Mouse (Mus musculus) macrophage (primary cell): ENCODE data around the gene Anks1. TPM values are rescaled to one million over a fixed set of nuclear protein-coding genes. Genes with fewer than 3 reads are reported as not detected.
"Not testable (repeated sequence)": the region's sequence is repeated elsewhere in the genome, so short reads cannot be mapped to it uniquely, and the experiment has no call there.

Experiments used
- H3K27ac ChIP-seq: fragments of 350-480 bp; formaldehyde crosslinking; 2 replicates; pipeline ENCODE4 v1.9.0; 2021
- H3K36me3 ChIP-seq: fragments of 350-480 bp; formaldehyde crosslinking; 2 replicates; pipeline ENCODE4 v1.9.0; 2021; ENCODE audit errors: inconsistent target
- H3K4me3 ChIP-seq: fragments of 350-480 bp; formaldehyde crosslinking; 2 replicates; pipeline ENCODE4 v1.9.0; 2021; ENCODE audit errors: inconsistent target
- H3K79me2 ChIP-seq: fragments of 350-480 bp; formaldehyde crosslinking; 2 replicates; pipeline ENCODE4 v1.9.0; 2021; ENCODE audit errors: inconsistent target
- WGBS: methylation state at CpG from one replicate; pipeline ENCODE4 v1.1.7; 2026; ENCODE audit warnings: inconsistent platforms; ENCODE audit not compliant: missing documents; 5-methylcytosine and 5-hydroxymethylcytosine counted together
- polyA plus RNA-seq: library from polyadenylated mRNA; stranded (reverse); fragments of 250-400 nt; gene quantifications from 3 replicates; pipeline ENCODE4 v1.2.4, GENCODE M21; 2018; ENCODE audit warnings: inconsistent platforms

The Anks1 gene
- polyA plus RNA-seq, 1 experiment from 2014 or later: 12.3 TPM

GRCm38 (mm10) chr17:27940352-27940751, 31.2 kb downstream of the Anks1 start:
- Histone ChIP-seq H3K4me3 (no peak overlapping the region), H3K79me2 (peaks cover 100% of the 10 kb centered on the region), H3K36me3 (no peaks in the 10 kb centered on the region), H3K27ac (no peak overlapping the region)
- 100% methylated on average over 4 of the region's 4 CpGs for WGBS

GRCm38 (mm10) chr17:27941178-27941577, 32.1 kb downstream of the Anks1 start:
- Histone ChIP-seq H3K27ac (no peak overlapping the region), H3K4me3 (no peak overlapping the region), H3K79me2 (peaks cover 100% of the 10 kb centered on the region), H3K36me3 (no peaks in the 10 kb centered on the region)
- 91% methylated on average over 5 of the region's 5 CpGs for WGBS

DNA sequence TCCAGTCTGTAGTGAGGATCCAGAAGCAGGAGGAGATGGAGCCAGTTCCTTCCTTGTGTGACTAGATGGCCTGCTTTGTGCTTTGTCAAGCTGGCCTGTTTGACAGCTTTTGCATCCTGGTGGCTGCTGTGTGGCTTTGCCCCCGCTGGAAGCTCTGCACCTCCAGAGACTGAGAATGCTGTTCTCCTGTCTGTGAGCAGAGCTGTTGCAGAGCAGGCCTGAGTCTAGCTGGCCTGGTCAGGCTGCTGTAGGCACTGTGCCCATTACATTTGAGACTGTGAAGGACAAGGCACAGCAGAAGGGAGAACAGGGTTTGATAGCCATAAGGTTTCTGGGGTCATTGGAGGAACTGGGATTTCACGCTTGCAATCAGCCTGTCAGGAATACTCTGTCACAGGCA, 32.6 kb downstream of the Anks1 start:
- Histone ChIP-seq H3K27ac (no peak overlapping the region), H3K79me2 (peaks cover 100% of the 10 kb centered on the region)
- WGBS: 83% methylated on average over 2 of the region's 2 CpGs

DNA sequence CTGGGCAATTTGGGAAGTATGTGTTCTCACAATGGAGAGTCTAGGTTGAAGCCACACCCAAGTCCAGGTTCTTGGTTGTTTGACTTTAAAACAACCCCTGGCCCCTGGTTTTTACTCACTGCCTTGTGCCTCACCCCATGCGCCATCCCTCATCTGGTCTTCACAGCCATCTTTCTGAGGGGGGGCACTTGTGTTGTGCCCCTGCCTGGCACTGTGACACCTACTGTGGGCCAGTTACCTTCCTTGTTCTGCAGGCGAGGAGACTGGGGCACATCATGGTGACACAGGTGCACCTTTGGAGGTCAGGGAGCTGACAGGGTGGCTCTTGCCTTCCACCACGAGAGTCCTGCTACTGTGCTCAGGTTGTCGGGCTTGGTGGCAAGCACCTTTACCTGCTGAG, 33.0 kb downstream of the Anks1 start:
- no peaks in the 10 kb centered on the region for H3K36me3 ChIP-seq
- 91% methylated on average over 4 of the region's 4 CpGs for WGBS
- H3K4me3 ChIP-seq: no peak overlapping the region
- H3K79me2 ChIP-seq: peaks cover 100% of the 10 kb centered on the region
- no peak overlapping the region for H3K27ac ChIP-seq

More for the DNA sequence above, 32.6 kb downstream of the Anks1 start:
- no peaks in the 10 kb centered on the region for H3K36me3 ChIP-seq
- H3K4me3 ChIP-seq: no peak overlapping the region

GRCm38 (mm10) chr17:27945546-27946216, 36.6 kb downstream of the Anks1 start:
- Histone ChIP-seq H3K36me3 (no peaks in the 10 kb centered on the region), H3K4me3 (no peak overlapping the region), H3K79me2 (peaks cover 100% of the 10 kb centered on the region), H3K27ac (no peak overlapping the region)
- 85% methylated on average over 6 of the region's 6 CpGs for WGBS

DNA sequence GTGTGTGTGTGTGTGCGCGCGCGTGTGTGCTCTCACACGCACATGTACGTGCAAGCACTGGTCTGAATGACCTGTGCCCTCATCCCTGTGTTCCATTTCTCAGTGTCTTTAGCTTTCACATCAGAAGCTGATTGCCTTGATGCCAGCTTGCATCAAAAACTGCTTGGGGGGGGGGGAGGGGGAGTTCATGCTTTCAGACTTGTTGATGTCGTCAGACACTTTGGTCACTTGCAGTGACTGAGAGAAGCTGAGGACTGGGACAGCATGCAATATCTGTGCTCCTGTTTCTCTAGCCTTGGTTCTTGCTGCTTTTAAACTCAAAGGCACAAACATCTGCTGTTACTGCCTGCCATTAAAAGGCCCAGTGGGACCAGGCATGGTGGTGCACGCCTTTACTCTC, 37.3 kb downstream of the Anks1 start:
- Histone ChIP-seq H3K36me3 (no peaks in the 10 kb centered on the region), H3K4me3 (no peak overlapping the region), H3K79me2 (peaks cover 100% of the 10 kb centered on the region), H3K27ac (no peak overlapping the region)
- WGBS: 93% methylated on average over 4 of the region's 8 CpGs

DNA sequence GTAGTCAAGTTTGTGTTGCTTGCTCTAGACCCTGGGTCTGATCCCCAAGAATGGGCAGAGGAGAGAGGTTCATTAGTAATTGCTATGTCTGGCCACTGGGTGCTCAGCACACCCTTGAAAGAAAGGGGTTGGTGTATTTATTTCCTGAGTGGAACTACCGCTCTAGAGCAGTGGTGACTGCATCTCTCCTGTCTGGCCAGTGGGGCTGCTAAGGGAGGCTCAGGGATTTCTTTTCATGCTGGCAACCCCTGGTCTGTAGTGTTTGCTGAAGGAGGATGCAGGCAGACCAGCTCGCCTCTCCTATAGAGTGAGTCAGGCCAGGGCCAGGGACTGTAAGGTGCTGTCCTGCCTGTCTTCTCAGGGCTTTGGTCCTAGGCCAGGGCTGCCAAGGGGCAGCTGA, 38.0 kb downstream of the Anks1 start:
- 100% methylated on average over 2 of the region's 2 CpGs for WGBS
- no peak overlapping the region for H3K27ac ChIP-seq
- H3K4me3 ChIP-seq: no peak overlapping the region
- H3K36me3 ChIP-seq: no peaks in the 10 kb centered on the region
- H3K79me2 ChIP-seq: peaks cover 100% of the 10 kb centered on the region

DNA sequence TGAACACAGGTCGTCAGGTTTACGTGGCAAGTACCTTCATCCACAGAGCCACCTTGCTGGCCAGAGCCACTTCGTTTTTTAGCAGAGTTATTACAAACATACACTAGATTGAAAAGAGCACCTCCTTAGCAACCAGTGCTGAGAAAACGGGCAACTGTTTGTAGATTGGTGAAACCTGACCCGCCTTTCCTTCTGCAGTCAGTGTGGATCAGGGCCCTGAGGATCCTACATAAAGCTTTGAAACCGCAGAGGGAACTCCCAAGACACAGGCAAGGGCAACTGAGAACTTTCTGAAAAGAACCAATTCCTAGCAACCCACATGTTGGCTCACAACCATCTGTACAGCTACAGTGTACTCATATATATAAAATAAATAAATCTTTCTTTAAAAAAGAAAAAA, 44.0 kb downstream of the Anks1 start:
- 93% methylated on average over 6 of the region's 6 CpGs for WGBS
- Histone ChIP-seq H3K27ac (no peak overlapping the region), H3K79me2 (peaks cover 100% of the 10 kb centered on the region), H3K36me3 (no peaks in the 10 kb centered on the region), H3K4me3 (no peak overlapping the region)

GRCm38 (mm10) chr17:27954629-27955402, 45.7 kb downstream of the Anks1 start:
- H3K4me3 ChIP-seq: no peak overlapping the region
- WGBS: 89% methylated on average over 14 of the region's 14 CpGs

DNA sequence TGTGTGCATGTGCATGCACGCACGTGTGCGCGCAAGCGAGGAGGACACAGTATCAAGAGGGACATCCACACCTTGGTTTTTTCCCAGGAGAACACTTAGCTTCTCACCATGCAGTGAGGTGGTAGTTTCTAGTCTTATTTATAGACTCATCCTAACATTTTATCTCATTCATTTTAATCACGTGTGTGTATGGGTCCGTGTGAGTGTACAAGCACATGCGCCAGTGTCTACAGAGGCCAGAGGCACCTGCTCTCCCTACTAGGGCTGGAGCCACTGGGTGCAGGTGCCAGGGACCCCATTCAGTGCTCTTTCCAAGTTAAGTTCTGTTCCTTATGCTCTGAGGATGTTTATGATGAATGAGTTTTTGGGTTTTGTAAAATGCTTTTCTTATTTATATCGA, 48.5 kb downstream of the Anks1 start:
- Histone ChIP-seq H3K27ac (no peak overlapping the region), H3K36me3 (no peaks in the 10 kb centered on the region), H3K79me2 (peaks cover 100% of the 10 kb centered on the region), H3K4me3 (no peak overlapping the region)
- 98% methylated on average over 9 of the region's 9 CpGs for WGBS

More at GRCm38 (mm10) chr17:27954629-27955402, 45.7 kb downstream of the Anks1 start:
- Histone ChIP-seq H3K27ac (no peak overlapping the region), H3K36me3 (no peaks in the 10 kb centered on the region), H3K79me2 (peaks cover 100% of the 10 kb centered on the region)

GRCm38 (mm10) chr17:27960128-27961111, 51.3 kb downstream of the Anks1 start:
- H3K79me2 ChIP-seq: peaks cover 100% of the 10 kb centered on the region

DNA sequence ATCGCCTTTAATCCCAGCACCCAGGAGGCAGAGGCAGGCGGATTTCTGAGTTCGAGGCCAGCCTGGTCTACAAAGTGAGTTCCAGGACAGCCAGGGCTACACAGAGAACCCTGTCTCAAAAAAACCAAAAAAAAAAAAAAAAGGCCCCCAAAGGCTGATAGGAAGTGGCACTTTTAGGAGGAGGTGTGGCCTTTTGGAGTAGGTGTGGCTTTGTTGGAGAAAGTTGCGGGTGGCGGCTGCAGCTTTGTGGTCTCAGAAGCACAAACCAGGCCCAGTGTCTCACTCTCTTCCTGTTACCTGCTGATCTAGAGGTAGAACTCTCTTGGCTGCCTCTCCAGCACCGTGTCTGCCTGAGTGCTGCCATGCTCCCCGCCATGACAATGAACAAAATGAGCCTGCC, 54.0 kb downstream of the Anks1 start:
- H3K79me2 ChIP-seq: peaks cover 100% of the 10 kb centered on the region
- not testable (repeated sequence) for H3K4me3 ChIP-seq, H3K27ac ChIP-seq, H3K36me3 ChIP-seq
- 95% methylated on average over 7 of the region's 7 CpGs for WGBS

More at GRCm38 (mm10) chr17:27960128-27961111, 51.3 kb downstream of the Anks1 start:
- no peak overlapping the region for H3K4me3 ChIP-seq
- H3K36me3 ChIP-seq: no peaks in the 10 kb centered on the region
- 93% methylated on average over 21 of the region's 21 CpGs for WGBS
- H3K27ac ChIP-seq: no peak overlapping the region

DNA sequence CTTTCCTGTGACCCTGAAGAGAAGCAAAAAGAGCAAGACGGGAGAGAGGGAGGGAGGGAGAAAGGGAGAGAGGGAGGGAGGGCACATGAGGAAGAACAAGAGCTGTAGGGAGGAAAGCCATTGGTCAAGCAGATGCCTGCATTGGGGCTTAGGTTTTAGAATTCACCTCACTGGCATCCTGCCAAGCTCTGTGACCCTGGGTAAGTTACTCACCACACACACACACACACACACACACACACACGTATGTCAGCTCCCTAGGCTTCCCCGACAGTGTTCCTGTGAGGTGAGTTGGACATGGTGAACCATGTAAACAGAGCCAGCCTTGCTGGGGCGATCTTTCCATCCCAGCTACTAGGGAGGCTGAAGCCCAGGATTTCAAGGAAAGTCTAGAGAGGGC, 55.5 kb downstream of the Anks1 start:
- no peaks in the 10 kb centered on the region for H3K36me3 ChIP-seq
- WGBS: 93% methylated on average over 4 of the region's 4 CpGs
- H3K79me2 ChIP-seq: peaks cover 100% of the 10 kb centered on the region
- H3K27ac ChIP-seq: no peak overlapping the region
- no peak overlapping the region for H3K4me3 ChIP-seq

GRCm38 (mm10) chr17:27965292-27965691, 56.2 kb downstream of the Anks1 start:
- Histone ChIP-seq H3K4me3 (no peak overlapping the region), H3K36me3 (no peaks in the 10 kb centered on the region), H3K79me2 (peaks cover 100% of the 10 kb centered on the region), H3K27ac (no peak overlapping the region)
- 95% methylated on average over 5 of the region's 10 CpGs for WGBS
